Mouse (Mus musculus) forebrain, embryonic 12.5 days (tissue): ENCODE data around the gene Gpr183. TPM values are rescaled to one million over a fixed set of nuclear protein-coding genes. Genes with fewer than 3 reads are reported as not detected.

Experiments used
- ATAC-seq: fragments of 200-750 bp; cut with Nextera tagmentation; 2 replicates; pipeline ENCODE4 v1.8.0; 2017; ENCODE audit warnings: moderate TSS enrichment; ENCODE audit not compliant: low FRiP score
- H3K27ac ChIP-seq: fragments of 300-500 bp; sonication (generic); 2 replicates; pipeline ENCODE4 v1.5.1; 2016; ENCODE audit warnings: mild to moderate bottlenecking
- H3K27me3 ChIP-seq: fragments of 300-500 bp; sonication (generic); 2 replicates; pipeline ENCODE4 v1.6.1; 2016; ENCODE audit warnings: mild to moderate bottlenecking
- H3K36me3 ChIP-seq: fragments of 300-500 bp; sonication (generic); replicated peaks from 2 replicates; pipeline ENCODE4 v1.6.1; 2016; ENCODE audit warnings: mild to moderate bottlenecking
- H3K4me1 ChIP-seq: fragments of 300-500 bp; sonication (generic); 2 replicates; pipeline ENCODE4 v1.6.1; 2016
- H3K4me2 ChIP-seq: fragments of 300-500 bp; sonication (generic); 2 replicates; pipeline ENCODE4 v1.6.1; 2016; ENCODE audit warnings: mild to moderate bottlenecking, moderate library complexity
- H3K4me3 ChIP-seq: fragments of 300-500 bp; sonication (generic); replicated peaks from 2 replicates; pipeline ENCODE4 v1.5.1; 2016; ENCODE audit warnings: mild to moderate bottlenecking
- H3K9ac ChIP-seq: fragments of 300-500 bp; sonication (generic); 2 replicates; pipeline ENCODE4 v1.6.1; 2016; ENCODE audit warnings: mild to moderate bottlenecking
- H3K9me3 ChIP-seq: fragments of 300-500 bp; sonication (generic); 2 replicates; pipeline ENCODE4 v1.6.1; 2016
- WGBS: fragments of 180-500 bp; shearing (Covaris S2); methylation state at CpG from one replicate; pipeline ENCODE4 v1.1.7; 2016; 5-methylcytosine and 5-hydroxymethylcytosine counted together
- polyA plus RNA-seq: library from polyadenylated mRNA; unstranded; fragments of >200 nt; fragmentation: Nextera tagmentation; extraction: Ambion mirVana; gene quantifications from 2 replicates; pipeline ENCODE4 v1.2.1, GENCODE M21; 2016

Gpr183 gene
- polyA plus RNA-seq, 1 experiment from 2014 or later = 1.8 TPM

GRCm38 (mm10) chr14:121985477-121985876 is 20.5 kb upstream of the Gpr183 start:
- Histone ChIP-seq H3K36me3 (no peaks in the 10 kb centered on the region), H3K4me3 (no peak overlapping the region), H3K4me1 (no peaks in the 10 kb centered on the region), H3K27ac (no peak overlapping the region), H3K9ac (no peak overlapping the region), H3K9me3 (no peaks in the 10 kb centered on the region), H3K4me2 (no peak overlapping the region), H3K27me3 (no peaks in the 10 kb centered on the region)
- ATAC-seq = no peak
- whole genome bisulfite sequencing = 95% methylated on average over 3 of the region's 3 CpGs

GRCm38 (mm10) chr14:121983009-121983933 is 18.3 kb upstream of the Gpr183 start:
- Histone ChIP-seq H3K9me3 (no peaks in the 10 kb centered on the region), H3K9ac (no peak overlapping the region), H3K4me1 (no peaks in the 10 kb centered on the region), H3K27me3 (no peaks in the 10 kb centered on the region), H3K4me2 (no peak overlapping the region), H3K4me3 (no peak overlapping the region), H3K36me3 (no peaks in the 10 kb centered on the region), H3K27ac (no peak overlapping the region)
- ATAC-seq = no peak
- WGBS = 74% methylated on average over 8 of the region's 8 CpGs

- no peak overlapping the region for H3K4me2 ChIP-seq
- H3K27me3 ChIP-seq = no peaks in the 10 kb centered on the region
- H3K4me1 ChIP-seq = no peaks in the 10 kb centered on the region
- H3K36me3 ChIP-seq = 0 out of 2 replicates have a peak, but pooled peaks cover under 1% of the 10 kb centered on the region
- ATAC-seq = no peak
- 79% methylated on average over 1 of the region's 1 CpGs for WGBS
- no peaks in the 10 kb centered on the region for H3K9me3 ChIP-seq
- no peak overlapping the region for H3K9ac ChIP-seq
- no peak overlapping the region for H3K27ac ChIP-seq
- H3K4me3 ChIP-seq = no peak overlapping the region
Measured at GRCm38 (mm10) chr14:121981531-121981930, 16.5 kb upstream of the Gpr183 start.

DNA sequence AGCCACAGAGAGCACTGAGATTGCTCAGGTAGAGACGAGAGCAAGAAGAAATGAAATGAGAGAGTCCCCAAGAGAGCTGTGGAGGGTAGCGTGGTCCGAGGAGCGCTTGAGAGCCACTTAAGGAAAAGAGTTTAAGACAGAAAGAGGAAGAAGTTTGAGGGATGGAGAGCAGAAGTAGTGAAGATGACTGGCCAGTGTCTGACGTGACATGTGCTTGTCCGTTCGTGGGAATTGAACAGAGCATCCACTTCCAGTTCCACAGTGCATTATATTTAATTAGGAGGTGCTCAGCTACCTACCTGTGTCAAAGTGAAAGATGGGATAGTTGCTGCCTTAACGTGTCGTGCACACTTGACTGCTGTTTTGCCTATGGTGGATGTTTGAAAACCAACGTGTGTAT is 8.1 kb upstream of the Gpr183 start:
- no peak overlapping the region for H3K4me2 ChIP-seq
- no peak overlapping the region for H3K9ac ChIP-seq
- ATAC-seq = no peak
- H3K27ac ChIP-seq = no peak overlapping the region
- WGBS = 95% methylated on average over 10 of the region's 10 CpGs
- H3K4me1 ChIP-seq = no peaks in the 10 kb centered on the region
- H3K36me3 ChIP-seq = 0 out of 2 replicates have a peak, but pooled peaks cover 12% of the 10 kb centered on the region
- no peak overlapping the region for H3K4me3 ChIP-seq
- no peaks in the 10 kb centered on the region for H3K27me3 ChIP-seq
- H3K9me3 ChIP-seq = no peaks in the 10 kb centered on the region

GRCm38 (mm10) chr14:121970402-121970801 is 5.4 kb upstream of the Gpr183 start:
- H3K4me1 ChIP-seq = no peaks in the 10 kb centered on the region

DNA sequence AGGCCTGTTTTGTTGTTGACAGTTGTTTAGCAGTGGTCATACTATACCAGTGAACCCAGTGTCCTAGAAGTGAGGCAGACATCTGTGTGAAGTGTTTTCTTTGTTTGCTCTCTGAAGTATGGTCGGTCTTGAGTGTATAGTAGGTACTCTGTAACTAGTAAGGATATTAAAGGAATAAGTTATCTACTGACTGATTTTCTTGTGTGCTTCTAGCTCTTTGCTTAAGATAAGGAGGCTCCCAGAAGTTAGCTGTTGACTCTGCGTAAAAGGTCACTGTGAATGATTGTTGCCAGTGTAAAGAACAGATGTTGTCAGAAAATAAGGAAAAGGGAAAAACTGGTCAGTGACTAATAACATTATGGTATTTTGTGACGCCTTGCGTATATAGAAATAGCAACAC is 2.1 kb upstream of the Gpr183 start:
- H3K27ac ChIP-seq = no peak overlapping the region
- WGBS = 93% methylated on average over 4 of the region's 4 CpGs

More at GRCm38 (mm10) chr14:121970402-121970801, 5.4 kb upstream of the Gpr183 start:
- H3K27ac ChIP-seq = no peak overlapping the region
- H3K36me3 ChIP-seq = 0 out of 2 replicates have a peak, but pooled peaks cover 4% of the 10 kb centered on the region
- H3K9ac ChIP-seq = no peak overlapping the region
- no peak for ATAC-seq
- no peaks in the 10 kb centered on the region for H3K27me3 ChIP-seq
- H3K4me3 ChIP-seq = no peak overlapping the region
- H3K9me3 ChIP-seq = no peaks in the 10 kb centered on the region
- no peak overlapping the region for H3K4me2 ChIP-seq
- 88% methylated on average over 1 of the region's 1 CpGs for WGBS

GRCm38 (mm10) chr14:121965461-121965860 is 466 bp upstream of the Gpr183 start:
- Histone ChIP-seq H3K4me3 (no peak overlapping the region), H3K4me2 (no peak overlapping the region), H3K9me3 (no peaks in the 10 kb centered on the region), H3K27me3 (no peaks in the 10 kb centered on the region), H3K4me1 (no peaks in the 10 kb centered on the region), H3K36me3 (no peaks in the 10 kb centered on the region), H3K9ac (no peak overlapping the region), H3K27ac (no peak overlapping the region)
- 90% methylated on average over 4 of the region's 4 CpGs for WGBS
- no peak for ATAC-seq

More for the DNA sequence above, 2.1 kb upstream of the Gpr183 start:
- H3K36me3 ChIP-seq = no peaks in the 10 kb centered on the region
- no peak overlapping the region for H3K9ac ChIP-seq
- no peak for ATAC-seq
- no peaks in the 10 kb centered on the region for H3K27me3 ChIP-seq
- H3K4me1 ChIP-seq = no peaks in the 10 kb centered on the region
- H3K4me2 ChIP-seq = no peak overlapping the region
- no peaks in the 10 kb centered on the region for H3K9me3 ChIP-seq
- no peak overlapping the region for H3K4me3 ChIP-seq

- WGBS = 78% methylated on average over 4 of the region's 4 CpGs
- Histone ChIP-seq H3K36me3 (no peaks in the 10 kb centered on the region), H3K27ac (0 out of 2 replicates have a peak overlapping the region, but pooled peaks have one; percentile 21), H3K4me3 (no peak overlapping the region), H3K27me3 (no peaks in the 10 kb centered on the region), H3K4me2 (no peak overlapping the region), H3K9me3 (no peaks in the 10 kb centered on the region), H3K9ac (no peak overlapping the region), H3K4me1 (no peaks in the 10 kb centered on the region)
- no peak for ATAC-seq
Measured at GRCm38 (mm10) chr14:121963942-121964335, 1.1 kb downstream of the Gpr183 start.

GRCm38 (mm10) chr14:121963251-121963941 is 1.6 kb downstream of the Gpr183 start:
- Histone ChIP-seq H3K4me2 (no peak overlapping the region), H3K4me1 (no peaks in the 10 kb centered on the region), H3K9me3 (no peaks in the 10 kb centered on the region), H3K27me3 (no peaks in the 10 kb centered on the region), H3K4me3 (no peak overlapping the region), H3K27ac (0 out of 2 replicates have a peak overlapping the region, but pooled peaks have one; percentile 21), H3K9ac (no peak overlapping the region), H3K36me3 (no peaks in the 10 kb centered on the region)
- no peak for ATAC-seq
- 75% methylated on average over 9 of the region's 9 CpGs for WGBS

DNA sequence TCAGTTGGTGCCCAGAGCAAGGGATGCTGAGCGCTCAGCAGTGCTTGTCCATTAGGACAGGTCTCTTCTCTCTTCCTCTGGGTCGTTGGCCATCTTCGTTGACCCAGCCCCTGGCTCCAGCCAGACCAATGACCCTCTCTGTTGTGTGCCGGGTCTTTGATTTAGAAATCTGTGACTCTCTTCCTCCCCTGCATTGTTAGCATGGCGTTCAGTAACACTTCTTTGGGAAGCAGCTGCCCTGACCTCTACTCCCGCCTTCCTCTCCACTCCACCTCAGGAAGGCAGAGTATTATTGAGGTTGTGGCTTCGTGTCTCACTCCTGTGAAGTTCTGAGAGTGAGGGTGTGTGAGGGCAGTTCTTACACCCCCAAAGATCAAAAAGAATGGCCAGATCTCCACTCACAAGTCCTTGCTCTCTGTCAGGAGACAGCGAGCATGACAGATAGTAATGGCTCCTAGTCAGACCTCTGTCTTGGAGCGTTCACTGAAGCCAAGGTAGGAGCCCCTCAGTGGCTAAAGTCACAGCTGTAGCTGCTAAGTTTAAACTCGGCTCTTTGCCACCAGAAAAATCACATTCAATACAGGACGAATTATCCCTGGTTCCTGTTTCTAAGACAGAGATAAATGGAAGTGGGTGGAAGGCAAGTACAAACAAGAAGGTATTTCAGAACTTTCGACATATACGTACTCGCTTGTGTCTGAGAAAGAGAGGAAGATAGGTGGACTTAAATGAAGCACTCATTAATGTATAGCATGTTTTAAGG is 2.7 kb downstream of the Gpr183 start:
- H3K27ac ChIP-seq = no peak overlapping the region
- H3K9ac ChIP-seq = no peak overlapping the region
- H3K36me3 ChIP-seq = no peaks in the 10 kb centered on the region
- H3K4me3 ChIP-seq = no peak overlapping the region
- H3K27me3 ChIP-seq = no peaks in the 10 kb centered on the region
- ATAC-seq = no peak
- WGBS = 84% methylated on average over 14 of the region's 14 CpGs
- H3K4me1 ChIP-seq = no peaks in the 10 kb centered on the region
- H3K4me2 ChIP-seq = no peak overlapping the region
- no peaks in the 10 kb centered on the region for H3K9me3 ChIP-seq

- no peak overlapping the region for H3K27ac ChIP-seq
- ATAC-seq = no peak
- no peaks in the 10 kb centered on the region for H3K27me3 ChIP-seq
- H3K4me1 ChIP-seq = no peaks in the 10 kb centered on the region
- WGBS = 91% methylated on average over 12 of the region's 12 CpGs
- H3K9me3 ChIP-seq = no peaks in the 10 kb centered on the region
- H3K9ac ChIP-seq = no peak overlapping the region
- H3K36me3 ChIP-seq = no peaks in the 10 kb centered on the region
- no peak overlapping the region for H3K4me3 ChIP-seq
- H3K4me2 ChIP-seq = no peak overlapping the region
Measured at GRCm38 (mm10) chr14:121961496-121962127, 3.4 kb downstream of the Gpr183 start.
